Mouse (Mus musculus) megakaryocyte, embryonic 14.5 days (primary cell): ENCODE measurements at regions not wholly inside any gene's neighbourhood (a gene's known extent, or its start where the extent isn't known, plus 50 kb on each side); places are given as distances from the start of the nearest gene placed in this dataset.

Experiments used
- FLI1 ChIP-seq: IDR thresholded peaks from 2 replicates; pipeline ENCODE4 v1.6.1; 2012; ENCODE audit warnings: low read length, inconsistent platforms, mixed read lengths
- GATA1 ChIP-seq: IDR thresholded peaks from 3 replicates; pipeline ENCODE4 v1.6.1; 2012; ENCODE audit warnings: mixed read lengths, low read length, inconsistent platforms, borderline replicate concordance

DNA sequence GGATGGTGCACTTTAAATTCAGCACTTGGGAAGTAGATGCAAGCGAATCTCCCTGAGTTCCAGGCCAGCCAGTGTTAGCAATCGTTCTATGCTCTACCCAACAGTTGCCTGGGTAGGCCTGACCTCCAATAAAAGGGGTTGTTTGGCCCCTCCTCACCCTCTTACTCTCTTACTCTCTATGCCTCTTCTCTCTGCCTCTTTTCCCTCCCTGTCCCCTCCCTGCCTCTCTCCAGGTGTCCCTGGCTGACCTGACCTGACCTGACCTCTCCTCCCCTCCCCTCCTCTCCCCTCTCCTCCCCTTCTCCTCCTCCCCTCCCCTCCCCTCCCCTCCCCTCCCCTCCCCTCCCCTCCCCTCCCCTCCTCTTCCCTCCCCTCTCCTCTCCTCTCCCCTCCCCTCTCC is 63.0 kb upstream of the Chd2 start:
- TF ChIP-seq GATA1 = no peak
- no peak for TF ChIP-seq FLI1
